Mouse (Mus musculus) stomach, postnatal 0 days (tissue): ENCODE results near the gene Xrcc5.

Experiments used
- CTCF ChIP-seq: IDR thresholded peaks from 2 replicates; pipeline ENCODE4 v1.5.1; 2016; ENCODE audit warnings: antibody characterized with exemption, low read depth, mild to moderate bottlenecking, moderate library complexity
- EP300 ChIP-seq: optimal IDR thresholded peaks from 2 replicates; pipeline ENCODE3; 2016; ENCODE audit warnings: antibody characterized with exemption

DNA sequence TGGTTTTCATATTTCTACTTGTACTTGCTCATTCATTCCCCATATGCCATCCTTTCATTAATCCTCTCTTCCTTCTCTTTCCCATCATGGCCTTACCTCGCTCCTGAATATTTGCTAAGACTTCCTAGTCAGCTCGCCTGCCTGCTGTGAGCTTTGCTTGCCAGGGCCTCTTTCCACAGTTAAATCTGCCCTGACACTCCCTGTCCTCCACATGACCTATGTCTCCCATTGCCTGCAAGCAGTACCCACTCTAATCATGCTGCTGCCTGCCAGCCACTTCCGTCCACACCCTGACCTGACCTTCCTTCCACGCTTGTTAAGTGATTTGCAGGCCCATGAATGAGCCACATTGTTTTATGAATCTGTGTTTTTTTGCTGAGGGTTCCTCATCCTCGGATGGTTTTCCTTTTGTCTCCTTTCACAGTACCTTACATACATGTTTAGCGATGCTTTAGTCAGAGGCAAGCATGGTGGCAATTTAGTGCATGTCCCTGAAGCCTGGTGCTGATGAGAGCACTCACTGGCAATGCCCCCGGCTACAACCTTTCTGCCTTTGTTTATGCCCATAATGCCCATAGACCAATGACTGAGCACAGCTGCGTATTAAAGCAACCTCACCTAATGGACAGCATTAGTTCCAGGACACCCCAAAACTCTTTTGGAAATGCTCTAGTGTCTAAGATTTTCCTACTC is 107.5 kb downstream of the Xrcc5 start:
- TF ChIP-seq CTCF (no peak), EP300 (no peak)
